Mouse (Mus musculus): ENCODE measurements at regions not wholly inside any gene's neighbourhood (a gene's known extent, or its start where the extent isn't known, plus 50 kb on each side); places are given as distances from the start of the nearest gene placed in this dataset.
A peak's percentile ranks its signal among the peaks of the same experiment; 100 is the strongest.

GRCm38 (mm10) chr4:124035657-124036061 is 117.8 kb upstream of the 4930535I16Rik start:
- Histone ChIP-seq H3K4me3 (replicated peaks) (no peak overlapping the region), H3K4me1 (peaks cover 3% of the 10 kb centered on the region; the same call in 1 of the 2 replicates), H3K4me2 (no peak overlapping the region), H3K9ac (no peak overlapping the region), H3K9me3 (replicated peaks) (no peaks in the 10 kb centered on the region), H3K36me3 (no peaks in the 10 kb centered on the region), H3K27me3 (peaks cover 55% of the 10 kb centered on the region), H3K27ac (no peak overlapping the region)
- 19% methylated on average over 10 of the region's 10 CpGs for WGBS
- ATAC-seq (replicated peaks; ENCODE audit: low FRiP score), result no peak

DNA sequence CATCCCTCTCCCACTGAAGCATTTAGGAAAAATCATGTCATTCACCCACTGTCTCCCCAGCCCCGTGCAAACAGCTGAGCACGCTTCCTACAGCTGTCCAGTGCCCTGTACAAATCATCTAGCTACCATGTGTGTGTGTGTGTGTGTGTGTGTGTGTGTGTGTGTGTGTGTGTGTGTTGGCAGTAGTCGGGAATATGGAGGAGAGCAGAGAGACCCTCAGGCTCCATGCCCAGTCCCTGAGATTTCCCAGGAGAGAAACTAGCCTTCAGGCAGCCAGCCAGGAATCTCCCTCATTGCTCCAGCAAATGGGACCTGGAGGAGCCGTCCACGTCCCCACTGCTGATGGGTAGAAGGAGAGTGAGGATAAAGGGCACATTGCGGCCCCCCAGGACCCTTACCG is 117.4 kb upstream of the 4930535I16Rik start:
- H3K4me2 ChIP-seq, result no peak overlapping the region
- peaks cover 3% of the 10 kb centered on the region; the same call in 1 of the 2 replicates for H3K4me1 ChIP-seq
- no peak for ATAC-seq (replicated peaks; ENCODE audit: low FRiP score)
- no peak overlapping the region for H3K9ac ChIP-seq
- no peak overlapping the region for H3K4me3 ChIP-seq (replicated peaks)
- peaks cover 55% of the 10 kb centered on the region for H3K27me3 ChIP-seq
- H3K27ac ChIP-seq, result no peak overlapping the region
- H3K36me3 ChIP-seq, result no peaks in the 10 kb centered on the region
- H3K9me3 ChIP-seq (replicated peaks), result no peaks in the 10 kb centered on the region
- WGBS, result 22% methylated on average over 7 of the region's 7 CpGs

DNA sequence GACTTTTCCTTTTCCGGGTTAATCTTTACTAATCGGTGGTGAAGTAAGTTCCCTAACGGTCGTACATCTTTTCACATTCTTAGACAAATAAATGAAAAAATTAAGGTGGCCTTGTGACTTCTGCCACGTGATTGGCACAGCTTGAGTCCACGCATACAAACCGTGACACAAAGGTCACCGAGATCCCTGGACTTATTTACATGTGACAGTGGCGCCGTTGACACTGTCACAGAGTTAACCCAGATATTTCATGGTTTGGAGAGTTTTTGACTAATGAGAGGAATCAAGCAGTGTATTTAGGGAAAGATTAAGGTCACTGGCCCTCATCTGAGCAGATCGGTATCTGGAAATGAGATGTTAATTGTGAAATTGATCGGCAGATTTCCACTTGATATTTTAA is 110.2 kb upstream of the 4930535I16Rik start:
- H3K4me1 ChIP-seq, result no peaks in the 10 kb centered on the region
- no peak overlapping the region for H3K9ac ChIP-seq
- H3K4me2 ChIP-seq, result no peak overlapping the region
- ATAC-seq (replicated peaks; ENCODE audit: low FRiP score), result no peak
- 85% methylated on average over 12 of the region's 12 CpGs for WGBS
- H3K36me3 ChIP-seq, result no peaks in the 10 kb centered on the region
- no peak overlapping the region for H3K4me3 ChIP-seq (replicated peaks)
- no peak overlapping the region for H3K27ac ChIP-seq
- no peaks in the 10 kb centered on the region for H3K9me3 ChIP-seq (replicated peaks)
- peaks cover 12% of the 10 kb centered on the region for H3K27me3 ChIP-seq

DNA sequence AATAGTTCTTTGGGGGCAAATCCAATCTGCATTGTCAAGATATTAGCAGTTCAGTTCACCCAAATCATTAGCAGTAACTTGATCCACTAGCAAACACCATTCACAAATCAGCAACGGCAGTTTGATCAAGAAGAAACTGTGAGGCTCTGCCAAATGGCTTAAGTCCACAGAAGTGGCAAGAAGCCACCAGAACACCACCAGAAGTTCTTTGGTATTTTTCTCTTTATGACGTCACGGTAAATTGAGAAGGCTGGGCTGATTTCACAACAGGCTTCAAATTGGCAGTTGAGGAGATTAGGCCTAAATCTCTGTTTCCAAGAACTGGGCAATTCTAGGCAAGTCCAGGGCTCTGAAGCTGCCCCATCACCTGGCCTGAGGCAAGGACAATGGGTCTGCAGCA is 98.6 kb upstream of the 4930535I16Rik start:
- Histone ChIP-seq H3K27ac (no peak overlapping the region), H3K36me3 (no peaks in the 10 kb centered on the region), H3K27me3 (no peaks in the 10 kb centered on the region), H3K9ac (no peak overlapping the region), H3K4me1 (no peaks in the 10 kb centered on the region), H3K4me3 (replicated peaks) (no peak overlapping the region), H3K9me3 (replicated peaks) (no peaks in the 10 kb centered on the region), H3K4me2 (no peak overlapping the region)
- 47% methylated on average over 3 of the region's 3 CpGs for WGBS
- ATAC-seq (replicated peaks; ENCODE audit: low FRiP score), result no peak

DNA sequence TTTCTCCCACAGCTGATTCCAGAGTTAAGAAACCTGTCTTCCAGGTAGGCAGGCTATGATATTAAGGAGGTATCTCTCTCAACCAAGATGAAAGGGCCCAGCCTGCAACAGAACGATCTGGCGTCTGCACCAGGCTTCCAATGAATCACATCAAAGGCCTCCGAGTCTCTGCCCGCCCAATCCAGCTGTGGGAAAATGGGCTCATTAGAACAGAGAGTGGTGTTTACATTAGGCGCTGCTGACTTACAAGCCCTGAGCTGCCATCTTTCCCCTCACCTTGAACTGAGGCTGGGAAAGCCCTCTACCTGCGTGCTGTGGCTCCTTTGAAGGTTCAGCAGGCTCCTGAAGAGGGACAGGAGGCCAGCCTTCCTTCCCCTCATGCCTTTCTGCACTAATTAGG is 97.5 kb upstream of the 4930535I16Rik start:
- WGBS, result 21% methylated on average over 6 of the region's 6 CpGs
- H3K4me1 ChIP-seq, result no peaks in the 10 kb centered on the region
- ATAC-seq (replicated peaks; ENCODE audit: low FRiP score), result no peak
- no peak overlapping the region for H3K9ac ChIP-seq
- H3K36me3 ChIP-seq, result no peaks in the 10 kb centered on the region
- no peak overlapping the region for H3K27ac ChIP-seq
- H3K27me3 ChIP-seq, result no peaks in the 10 kb centered on the region
- no peak overlapping the region for H3K4me2 ChIP-seq
- no peak overlapping the region for H3K4me3 ChIP-seq (replicated peaks)
- no peaks in the 10 kb centered on the region for H3K9me3 ChIP-seq (replicated peaks)

DNA sequence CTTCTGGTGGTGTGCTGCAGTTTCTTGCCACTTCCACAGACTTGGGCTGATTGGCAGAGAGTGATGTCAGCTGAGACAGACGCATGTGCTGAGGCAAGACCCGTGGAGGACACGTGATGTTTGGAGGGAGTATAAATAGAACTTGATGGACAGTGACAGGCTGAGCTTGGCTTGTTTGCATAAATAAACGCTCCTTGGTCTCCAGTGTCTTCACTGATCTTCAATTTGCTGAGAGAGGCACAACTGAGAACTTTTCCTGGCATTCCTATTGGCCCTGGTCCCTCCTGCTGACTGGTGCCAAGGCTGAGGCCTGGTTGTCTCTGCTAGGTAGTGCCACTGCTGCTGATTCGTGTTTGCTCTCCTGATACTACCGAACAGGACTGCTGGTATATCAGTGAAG is 94.6 kb upstream of the 4930535I16Rik start:
- H3K4me2 ChIP-seq, result no peak overlapping the region
- no peaks in the 10 kb centered on the region for H3K36me3 ChIP-seq
- H3K4me1 ChIP-seq, result no peaks in the 10 kb centered on the region
- H3K27ac ChIP-seq, result no peak overlapping the region
- ATAC-seq (replicated peaks; ENCODE audit: low FRiP score), result no peak
- WGBS, result 71% methylated on average over 6 of the region's 6 CpGs
- no peak overlapping the region for H3K4me3 ChIP-seq (replicated peaks)
- H3K27me3 ChIP-seq, result no peaks in the 10 kb centered on the region
- H3K9me3 ChIP-seq (replicated peaks), result no peaks in the 10 kb centered on the region
- H3K9ac ChIP-seq, result no peak overlapping the region

DNA sequence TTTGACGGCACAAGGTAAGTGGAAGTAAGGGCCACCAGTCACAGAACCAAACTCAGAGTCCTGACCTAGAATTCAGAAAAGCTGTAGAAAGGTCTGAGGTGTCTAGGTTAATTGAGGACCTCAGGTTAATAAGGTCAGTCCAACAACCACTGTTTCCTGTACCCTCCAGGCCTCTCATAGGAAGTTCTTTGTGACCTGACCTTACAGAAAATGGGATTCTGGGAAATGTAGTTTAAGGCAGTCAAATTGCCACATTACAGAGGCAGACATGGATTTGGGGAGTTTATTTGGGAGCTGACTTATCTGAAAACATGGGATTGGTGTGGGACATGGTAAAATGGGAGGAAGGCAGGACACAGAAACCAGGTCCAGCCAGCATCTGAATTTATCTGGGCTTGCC is 90.9 kb upstream of the 4930535I16Rik start:
- no peak overlapping the region for H3K4me2 ChIP-seq
- H3K9me3 ChIP-seq (replicated peaks), result no peaks in the 10 kb centered on the region
- H3K4me1 ChIP-seq, result 0 out of 2 replicates have a peak, but pooled peaks cover 3% of the 10 kb centered on the region
- WGBS, result 94% methylated on average over 1 of the region's 1 CpGs
- H3K36me3 ChIP-seq, result no peaks in the 10 kb centered on the region
- ATAC-seq (replicated peaks; ENCODE audit: low FRiP score), result no peak
- H3K27ac ChIP-seq, result no peak overlapping the region
- no peak overlapping the region for H3K4me3 ChIP-seq (replicated peaks)
- H3K9ac ChIP-seq, result no peak overlapping the region
- H3K27me3 ChIP-seq, result no peaks in the 10 kb centered on the region

DNA sequence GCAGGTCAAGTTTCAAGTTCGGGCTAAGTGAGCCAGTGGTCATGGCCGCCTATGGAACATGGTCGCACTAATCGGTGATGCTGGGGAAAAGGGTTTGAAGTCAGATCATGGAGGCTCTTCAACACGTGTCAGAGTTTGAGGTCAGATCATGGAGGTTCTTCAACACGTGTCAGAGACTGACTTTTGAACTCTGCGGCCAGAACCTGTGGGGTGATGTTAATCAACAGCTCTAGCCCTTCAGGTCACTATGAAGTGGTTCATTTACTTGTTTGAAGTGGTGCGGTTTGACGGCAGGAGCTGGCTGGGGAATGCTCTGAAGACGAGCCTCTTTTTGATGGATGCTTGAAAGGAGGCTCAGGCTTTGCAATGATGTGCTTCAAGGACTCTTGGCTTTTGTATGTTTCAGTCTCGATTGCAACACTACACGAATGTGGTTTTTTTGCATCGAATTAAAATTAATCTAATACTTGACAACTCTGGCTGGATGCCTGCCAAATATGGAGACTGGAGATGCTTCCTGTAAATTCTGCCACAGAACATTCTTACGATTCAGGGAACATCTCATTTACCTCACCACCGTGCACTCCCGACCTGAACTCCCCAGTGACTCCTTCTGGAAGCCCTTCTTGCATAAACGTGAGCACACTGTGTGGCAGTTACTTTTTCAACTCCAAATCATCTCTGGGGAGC is 87.9 kb upstream of the 4930535I16Rik start:
- WGBS, result 63% methylated on average over 17 of the region's 17 CpGs
- ATAC-seq (replicated peaks; ENCODE audit: low FRiP score), result no peak
- Histone ChIP-seq H3K27me3 (no peaks in the 10 kb centered on the region; the same call in 1 of the 2 replicates), H3K4me1 (0 out of 2 replicates have a peak, but pooled peaks cover 3% of the 10 kb centered on the region), H3K36me3 (no peaks in the 10 kb centered on the region), H3K4me2 (no peak overlapping the region), H3K27ac (no peak overlapping the region), H3K9me3 (replicated peaks) (no peaks in the 10 kb centered on the region), H3K9ac (no peak overlapping the region), H3K4me3 (replicated peaks) (no peak overlapping the region)

GRCm38 (mm10) chr4:124002760-124003159 is 84.9 kb upstream of the 4930535I16Rik start:
- Histone ChIP-seq H3K27ac (no peak overlapping the region), H3K4me1 (0 out of 2 replicates have a peak, but pooled peaks cover 3% of the 10 kb centered on the region), H3K4me2 (no peak overlapping the region), H3K4me3 (replicated peaks) (no peak overlapping the region), H3K36me3 (no peaks in the 10 kb centered on the region), H3K9ac (no peak overlapping the region), H3K9me3 (replicated peaks) (no peaks in the 10 kb centered on the region), H3K27me3 (no peaks in the 10 kb centered on the region; the same call in 1 of the 2 replicates)
- WGBS, result 66% methylated on average over 6 of the region's 6 CpGs
- ATAC-seq (replicated peaks; ENCODE audit: low FRiP score), result no peak

GRCm38 (mm10) chr4:124002105-124002504 is 84.3 kb upstream of the 4930535I16Rik start:
- no peak for ATAC-seq (replicated peaks; ENCODE audit: low FRiP score)
- Histone ChIP-seq H3K4me2 (no peak overlapping the region), H3K27me3 (no peaks in the 10 kb centered on the region; the same call in 1 of the 2 replicates), H3K4me1 (0 out of 2 replicates have a peak, but pooled peaks cover 3% of the 10 kb centered on the region), H3K27ac (no peak overlapping the region), H3K9ac (no peak overlapping the region), H3K4me3 (replicated peaks) (no peak overlapping the region), H3K9me3 (replicated peaks) (no peaks in the 10 kb centered on the region), H3K36me3 (no peaks in the 10 kb centered on the region)
- 60% methylated on average over 7 of the region's 7 CpGs for WGBS

- peaks cover 36% of the 10 kb centered on the region for H3K27me3 ChIP-seq
- 68% methylated on average over 8 of the region's 8 CpGs for WGBS
- H3K9ac ChIP-seq, result no peak overlapping the region
- H3K4me3 ChIP-seq (replicated peaks), result no peak overlapping the region
- H3K36me3 ChIP-seq, result no peaks in the 10 kb centered on the region
- H3K4me1 ChIP-seq, result peaks cover 11% of the 10 kb centered on the region
- ATAC-seq (replicated peaks; ENCODE audit: low FRiP score), result no peak
- H3K27ac ChIP-seq, result no peak overlapping the region
- H3K4me2 ChIP-seq, result no peak overlapping the region
- no peaks in the 10 kb centered on the region for H3K9me3 ChIP-seq (replicated peaks)
Measured at GRCm38 (mm10) chr4:123995815-123996214, 78.0 kb upstream of the 4930535I16Rik start.

GRCm38 (mm10) chr4:123991223-123991622 is 73.4 kb upstream of the 4930535I16Rik start:
- Histone ChIP-seq H3K9ac (peak overlapping the region; percentile 21; the same call in 1 of the 2 replicates), H3K27me3 (peaks cover 78% of the 10 kb centered on the region), H3K4me1 (peaks cover 21% of the 10 kb centered on the region), H3K4me2 (peak overlapping the region; percentile 64), H3K27ac (no peak overlapping the region), H3K4me3 (replicated peaks) (peak overlapping the region; percentile 24), H3K36me3 (no peaks in the 10 kb centered on the region), H3K9me3 (replicated peaks) (no peaks in the 10 kb centered on the region)
- ATAC-seq (replicated peaks; ENCODE audit: low FRiP score), result no peak
- WGBS, result 14% methylated on average over 10 of the region's 10 CpGs
